ENCODE assay signal across 9 mouse cellular contexts in genomic region chr6:83927418-83927817, GRCm38 (mm10).
DNase-seq lines count a peak whose midpoint lies in the region; ATAC-seq lines count a peak whose summit lies in the region.
"Had no signal": no experiment of that assay in that cellular context is flagged by ENCODE, and none has a peak within 500 bp of the region (broad histone marks: within the 10 kb centered on the region; RNA-seq: fewer than 3 reads in every experiment).

No protein-coding gene starts in this region.

- no peaks in the 10 kb centered on the region for H3K9me3 ChIP-seq in liver, embryonic 13.5 days (replicated peaks)

- peaks cover 17% of the 10 kb centered on the region for H3K36me3 ChIP-seq in liver, embryonic 13.5 days

- no peak overlapping the region for H3K9ac ChIP-seq in liver, embryonic 13.5 days

- no peaks in the 10 kb centered on the region for H3K27me3 ChIP-seq in liver, embryonic 13.5 days

- no peak overlapping the region for H3K27ac ChIP-seq in liver, embryonic 13.5 days

- H3K4me1 ChIP-seq in liver, embryonic 13.5 days (replicated peaks): 0 out of 2 replicates have a peak, but pooled peaks cover 3% of the 10 kb centered on the region

- DNase-seq in adrenal gland, adult (ENCODE audit: inconsistent age in 2 of 2, low spot score in 1 of 2): peak; percentile 27 to 74
- DNase-seq in adrenal gland, postnatal 4 days (ENCODE audit: low spot score in 2 of 2): no peak
- peak; percentile 8 to 24 for DNase-seq in urinary bladder, postnatal 36 days (ENCODE audit: low spot score in 2 of 2)
- DNase-seq in urinary bladder, postnatal 10 days (ENCODE audit: low spot score): no peak
- peak; percentile 7 for DNase-seq in liver, embryonic 13.5 days
- no peak for DNase-seq in layer of hippocampus, adult 9-11 months
- DNase-seq in cerebellum, postnatal 25 days: no peak

- H3K4me3 ChIP-seq in liver, embryonic 13.5 days (replicated peaks): no peak overlapping the region
- H3K4me3 ChIP-seq: erythroblast, embryonic 14.5 days had no signal

- WGBS in liver, embryonic 13.5 days (ENCODE audit: insufficient replicate concordance): 61% methylated on average over 1 of the region's 1 CpGs

- no peak for ATAC-seq in liver, embryonic 13.5 days (ENCODE audit: low read depth)
- ATAC-seq in erythroid progenitor cell, adult 5-6 weeks (replicated peaks; ENCODE audit: low FRiP score, poor library complexity, severe bottlenecking): no peak

- H3K4me2 ChIP-seq in liver, embryonic 13.5 days: no peak overlapping the region

Comparison
In these comparisons a context has a peak if more than half of its experiments do, and no peak if none do; other contexts are left out.
1. DNase-seq: peak in adrenal gland, adult (2 of 2), urinary bladder, postnatal 36 days (2 of 2) and liver, embryonic 13.5 days (single experiment); none in adrenal gland, postnatal 4 days (0 of 2), urinary bladder, postnatal 10 days (single experiment), layer of hippocampus, adult 9-11 months (single experiment) and cerebellum, postnatal 25 days (0 of 2).